Mouse (Mus musculus) sigmoid colon, adult 10 weeks (tissue): ENCODE data around the gene Slco3a1. TPM values are rescaled to one million over a fixed set of nuclear protein-coding genes. Genes with fewer than 3 reads are reported as not detected.

Experiments
- polyA plus RNA-seq: library from polyadenylated mRNA; stranded (reverse); fragments of 350-450 nt; fragmentation: Illumina TruSeq; extraction: RNeasy Lipid Tissue Mini Kit (QIAGEN cat#74804); gene quantifications from one replicate; pipeline ENCODE4 v1.2.3, GENCODE M21; 2014; ENCODE audit warnings: low read depth, low replicate concordance

The Slco3a1 gene
- 9.5 TPM for polyA plus RNA-seq

GRCm38 (mm10) chr7:74554608-74555311, at the start of gene Slco3a1:
Gene Slco3a1, minus strand, starts transcription at chr7:74554780.

